Mouse (Mus musculus) embryonic facial prominence, embryonic 10.5 days (tissue): ENCODE results near the gene Pex14. TPM values are rescaled to one million over a fixed set of nuclear protein-coding genes. Genes with fewer than 3 reads are reported as not detected.

ENCODE experiments used
- DNase-seq: peaks from one replicate; pipeline ENCODE4 v3.0.0-alpha.2; 2017; ENCODE audit warnings: low spot score
- H3K27ac ChIP-seq: fragments of 300-500 bp; sonication (generic); replicated peaks from 2 replicates; pipeline ENCODE4 v1.5.1; 2016; ENCODE audit warnings: mild to moderate bottlenecking
- H3K27me3 ChIP-seq: fragments of 300-500 bp; sonication (generic); replicated peaks from 2 replicates; pipeline ENCODE4 v1.6.1; 2016; ENCODE audit warnings: low read depth, mild to moderate bottlenecking; ENCODE audit not compliant: poor library complexity, severe bottlenecking
- H3K36me3 ChIP-seq: fragments of 300-500 bp; sonication (generic); replicated peaks from 2 replicates; pipeline ENCODE4 v1.6.1; 2016; ENCODE audit warnings: mild to moderate bottlenecking, moderate library complexity
- H3K4me1 ChIP-seq: fragments of 300-500 bp; sonication (generic); 2 replicates; pipeline ENCODE4 v1.6.1; 2016
- H3K4me3 ChIP-seq: fragments of 300-500 bp; sonication (generic); 2 replicates; pipeline ENCODE4 v1.5.1; 2016; ENCODE audit warnings: mild to moderate bottlenecking, moderate library complexity
- H3K9me3 ChIP-seq: fragments of 300-500 bp; sonication (generic); 2 replicates; pipeline ENCODE4 v1.6.1; 2016; ENCODE audit warnings: mild to moderate bottlenecking
- WGBS: fragments of 180-500 bp; shearing (Covaris S2); methylation state at CpG from one replicate; pipeline ENCODE4 v1.1.7; 2016; 5-methylcytosine and 5-hydroxymethylcytosine counted together
- polyA plus RNA-seq: library from polyadenylated mRNA; unstranded; fragments of >200 nt; fragmentation: Nextera tagmentation; extraction: Ambion mirVana; gene quantifications from 2 replicates; pipeline ENCODE4 v1.2.1, GENCODE M21; 2016

The Pex14 gene
- polyA plus RNA-seq, 1 experiment from 2014 or later = 59.0 TPM

GRCm38 (mm10) chr4:148971613-148972242 is 127.9 kb downstream of the Pex14 start:
- Histone ChIP-seq H3K36me3 (peaks cover 16% of the 10 kb centered on the region), H3K4me1 (peaks cover 47% of the 10 kb centered on the region), H3K27me3 (no peaks in the 10 kb centered on the region), H3K27ac (peak overlapping the region; percentile 51), H3K4me3 (no peak overlapping the region), H3K9me3 (no peaks in the 10 kb centered on the region)
- 49% methylated on average over 3 of the region's 3 CpGs for WGBS
- no peak for DNase-seq

- Histone ChIP-seq H3K27ac (no peak overlapping the region), H3K9me3 (no peaks in the 10 kb centered on the region), H3K4me1 (peaks cover 48% of the 10 kb centered on the region)
These were observed 128.9 kb downstream of the Pex14 start for GRCm38 (mm10) chr4:148970742-148971141.

GRCm38 (mm10) chr4:148969610-148970009 is 130.1 kb downstream of the Pex14 start:
- H3K27ac ChIP-seq = no peak overlapping the region
- H3K27me3 ChIP-seq = no peaks in the 10 kb centered on the region
- 88% methylated on average over 5 of the region's 5 CpGs for WGBS
- no peaks in the 10 kb centered on the region for H3K9me3 ChIP-seq
- peaks cover 54% of the 10 kb centered on the region for H3K4me1 ChIP-seq
- no peak overlapping the region for H3K4me3 ChIP-seq
- DNase-seq = no peak
- peaks cover 34% of the 10 kb centered on the region for H3K36me3 ChIP-seq

More at GRCm38 (mm10) chr4:148970742-148971141, 128.9 kb downstream of the Pex14 start:
- no peak for DNase-seq
- no peaks in the 10 kb centered on the region for H3K27me3 ChIP-seq
- H3K4me3 ChIP-seq = no peak overlapping the region
- WGBS = 65% methylated on average over 4 of the region's 4 CpGs
- H3K36me3 ChIP-seq = peaks cover 26% of the 10 kb centered on the region

GRCm38 (mm10) chr4:148968859-148969258 is 130.8 kb downstream of the Pex14 start:
- no peaks in the 10 kb centered on the region for H3K9me3 ChIP-seq
- peaks cover 40% of the 10 kb centered on the region for H3K36me3 ChIP-seq
- no peak overlapping the region; the same call in 1 of the 2 replicates for H3K27ac ChIP-seq
- H3K27me3 ChIP-seq = no peaks in the 10 kb centered on the region
- WGBS = 88% methylated on average over 5 of the region's 5 CpGs
- peaks cover 59% of the 10 kb centered on the region for H3K4me1 ChIP-seq
- DNase-seq = no peak
- H3K4me3 ChIP-seq = no peak overlapping the region

GRCm38 (mm10) chr4:148966132-148966531 is 133.5 kb downstream of the Pex14 start:
- Histone ChIP-seq H3K36me3 (peaks cover 68% of the 10 kb centered on the region), H3K4me1 (peaks cover 37% of the 10 kb centered on the region), H3K4me3 (no peak overlapping the region), H3K27ac (no peak overlapping the region), H3K9me3 (no peaks in the 10 kb centered on the region), H3K27me3 (no peaks in the 10 kb centered on the region)
- 94% methylated on average over 5 of the region's 5 CpGs for WGBS
- DNase-seq = no peak

GRCm38 (mm10) chr4:148964541-148965310 is 134.9 kb downstream of the Pex14 start:
- DNase-seq = no peak
- H3K4me1 ChIP-seq = peaks cover 29% of the 10 kb centered on the region
- H3K27me3 ChIP-seq = no peaks in the 10 kb centered on the region
- no peaks in the 10 kb centered on the region for H3K9me3 ChIP-seq
- 77% methylated on average over 10 of the region's 10 CpGs for WGBS
- peak overlapping the region; percentile 60 for H3K27ac ChIP-seq
- H3K4me3 ChIP-seq = no peak overlapping the region
- peaks cover 76% of the 10 kb centered on the region for H3K36me3 ChIP-seq

- Histone ChIP-seq H3K27ac (no peak overlapping the region), H3K27me3 (no peaks in the 10 kb centered on the region; the same call in 1 of the 2 replicates), H3K4me3 (no peak overlapping the region), H3K4me1 (peaks cover 31% of the 10 kb centered on the region), H3K36me3 (peaks cover 85% of the 10 kb centered on the region), H3K9me3 (no peaks in the 10 kb centered on the region)
- no peak for DNase-seq
- WGBS = 88% methylated on average over 1 of the region's 1 CpGs
These were observed 137.6 kb downstream of the Pex14 start for GRCm38 (mm10) chr4:148962096-148962495.

GRCm38 (mm10) chr4:148961081-148961480 is 138.6 kb downstream of the Pex14 start:
- DNase-seq = no peak
- peaks cover 33% of the 10 kb centered on the region for H3K4me1 ChIP-seq
- H3K4me3 ChIP-seq = no peak overlapping the region
- no peak overlapping the region for H3K27ac ChIP-seq
- no peaks in the 10 kb centered on the region for H3K9me3 ChIP-seq
- 96% methylated on average over 19 of the region's 19 CpGs for WGBS
- H3K27me3 ChIP-seq = peaks cover 4% of the 10 kb centered on the region; the same call in 1 of the 2 replicates
- H3K36me3 ChIP-seq = peaks cover 75% of the 10 kb centered on the region

- DNase-seq = no peak
- Histone ChIP-seq H3K36me3 (peaks cover 65% of the 10 kb centered on the region), H3K4me1 (peaks cover 24% of the 10 kb centered on the region), H3K27me3 (peaks cover 14% of the 10 kb centered on the region), H3K4me3 (no peak overlapping the region), H3K9me3 (no peaks in the 10 kb centered on the region), H3K27ac (no peak overlapping the region)
- 71% methylated on average over 12 of the region's 12 CpGs for WGBS
These were observed 139.7 kb downstream of the Pex14 start for GRCm38 (mm10) chr4:148960011-148960410.

GRCm38 (mm10) chr4:148955131-148955813 is 144.4 kb downstream of the Pex14 start:
- WGBS = 87% methylated on average over 14 of the region's 14 CpGs
- Histone ChIP-seq H3K36me3 (peaks cover 22% of the 10 kb centered on the region), H3K4me3 (no peak overlapping the region), H3K4me1 (peaks cover 39% of the 10 kb centered on the region), H3K27me3 (peaks cover 61% of the 10 kb centered on the region), H3K27ac (no peak overlapping the region), H3K9me3 (no peaks in the 10 kb centered on the region)
- DNase-seq = no peak

- H3K27ac ChIP-seq = peak overlapping the region; percentile 66
- no peaks in the 10 kb centered on the region for H3K9me3 ChIP-seq
- H3K4me1 ChIP-seq = peaks cover 61% of the 10 kb centered on the region
- H3K36me3 ChIP-seq = peaks cover 5% of the 10 kb centered on the region; the same call in 1 of the 2 replicates
- peak overlapping the region; percentile 61 for H3K4me3 ChIP-seq
- peak; percentile 51 for DNase-seq
- peaks cover 88% of the 10 kb centered on the region for H3K27me3 ChIP-seq
- WGBS = 2% methylated on average over 69 of the region's 69 CpGs
These were observed 147.1 kb downstream of the Pex14 start for GRCm38 (mm10) chr4:148952328-148953222.
